Mouse (Mus musculus) intestine, embryonic 15.5 days (tissue): ENCODE measurements around the gene Mtcl1. TPM values are rescaled to one million over a fixed set of nuclear protein-coding genes. Genes with fewer than 3 reads are reported as not detected.

Experiments used
- ATAC-seq: fragments of 200-750 bp; cut with Nextera tagmentation; 2 replicates; pipeline ENCODE4 v1.8.0; 2017; ENCODE audit warnings: moderate TSS enrichment, moderate library complexity
- H3K27ac ChIP-seq: fragments of 300-500 bp; sonication (generic); 2 replicates; pipeline ENCODE4 v1.5.1; 2015; ENCODE audit warnings: mild to moderate bottlenecking, inconsistent platforms
- H3K27me3 ChIP-seq: fragments of 300-500 bp; sonication (generic); replicated peaks from 2 replicates; pipeline ENCODE4 v1.6.1; 2015; ENCODE audit warnings: inconsistent platforms
- H3K36me3 ChIP-seq: fragments of 300-500 bp; sonication (generic); 2 replicates; pipeline ENCODE4 v1.6.1; 2015; ENCODE audit warnings: inconsistent platforms
- H3K4me1 ChIP-seq: fragments of 300-500 bp; sonication (generic); replicated peaks from 2 replicates; pipeline ENCODE4 v1.6.1; 2015; ENCODE audit warnings: inconsistent platforms
- H3K4me2 ChIP-seq: fragments of 300-500 bp; sonication (generic); replicated peaks from 2 replicates; pipeline ENCODE4 v1.6.1; 2015; ENCODE audit warnings: mild to moderate bottlenecking, inconsistent platforms
- H3K4me3 ChIP-seq: fragments of 300-500 bp; sonication (generic); replicated peaks from 2 replicates; pipeline ENCODE4 v1.5.1; 2015; ENCODE audit warnings: inconsistent platforms
- H3K9ac ChIP-seq: fragments of 300-500 bp; sonication (generic); 2 replicates; pipeline ENCODE4 v1.6.1; 2015; ENCODE audit warnings: inconsistent platforms
- H3K9me3 ChIP-seq: fragments of 300-500 bp; sonication (generic); 2 replicates; pipeline ENCODE4 v1.6.1; 2016; ENCODE audit warnings: inconsistent platforms
- WGBS: fragments of 180-500 bp; shearing (Covaris S2); methylation state at CpG from one replicate; pipeline ENCODE4 v1.1.7; 2015; 5-methylcytosine and 5-hydroxymethylcytosine counted together
- polyA plus RNA-seq: library from polyadenylated mRNA; unstranded; fragments of >200 nt; fragmentation: Nextera tagmentation; extraction: Ambion mirVana; gene quantifications from 2 replicates; pipeline ENCODE4 v1.2.1, GENCODE M21; 2015

Mtcl1 gene
- polyA plus RNA-seq, 1 experiment from 2014 or later, result 5.5 TPM

DNA sequence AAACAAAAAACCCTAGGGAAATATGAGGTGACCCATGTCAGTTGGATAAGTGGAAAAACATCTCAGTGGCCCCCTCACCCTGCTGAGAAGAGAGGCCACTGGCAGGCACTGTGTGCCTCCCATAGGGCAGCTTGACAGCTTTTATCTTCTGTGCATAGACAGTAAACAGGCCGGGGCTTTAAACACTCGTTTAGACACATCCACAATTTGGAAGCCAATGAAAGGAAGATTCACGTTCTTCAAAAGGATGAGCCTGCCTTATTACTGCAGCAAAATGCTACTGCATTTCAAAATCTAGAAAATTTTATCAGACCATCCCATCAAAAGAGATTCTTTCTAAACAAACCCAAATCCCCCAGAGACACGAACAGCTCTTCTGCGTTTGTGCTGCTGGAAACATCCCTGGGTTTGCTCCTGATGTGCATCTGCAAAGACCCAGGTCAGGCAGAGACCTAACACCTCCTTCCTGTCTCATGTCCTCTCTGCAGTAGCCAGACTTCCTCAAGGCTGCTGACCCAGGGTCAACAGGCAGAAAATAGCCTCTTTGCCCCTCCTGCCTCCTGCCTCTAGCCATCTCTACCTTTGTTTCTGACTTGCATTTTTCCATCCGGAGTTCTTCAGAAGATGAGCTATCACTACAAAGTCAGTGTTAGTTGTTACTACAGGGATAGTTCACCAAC lies 46.6 kb downstream of the Mtcl1 start:
- Histone ChIP-seq H3K36me3 (no peaks in the 10 kb centered on the region), H3K27me3 (no peaks in the 10 kb centered on the region), H3K9me3 (no peaks in the 10 kb centered on the region), H3K4me3 (no peak overlapping the region), H3K9ac (no peak overlapping the region), H3K4me2 (no peak overlapping the region), H3K27ac (no peak overlapping the region), H3K4me1 (peaks cover 25% of the 10 kb centered on the region)
- 29% methylated on average over 6 of the region's 6 CpGs for WGBS
- ATAC-seq, result no peak

DNA sequence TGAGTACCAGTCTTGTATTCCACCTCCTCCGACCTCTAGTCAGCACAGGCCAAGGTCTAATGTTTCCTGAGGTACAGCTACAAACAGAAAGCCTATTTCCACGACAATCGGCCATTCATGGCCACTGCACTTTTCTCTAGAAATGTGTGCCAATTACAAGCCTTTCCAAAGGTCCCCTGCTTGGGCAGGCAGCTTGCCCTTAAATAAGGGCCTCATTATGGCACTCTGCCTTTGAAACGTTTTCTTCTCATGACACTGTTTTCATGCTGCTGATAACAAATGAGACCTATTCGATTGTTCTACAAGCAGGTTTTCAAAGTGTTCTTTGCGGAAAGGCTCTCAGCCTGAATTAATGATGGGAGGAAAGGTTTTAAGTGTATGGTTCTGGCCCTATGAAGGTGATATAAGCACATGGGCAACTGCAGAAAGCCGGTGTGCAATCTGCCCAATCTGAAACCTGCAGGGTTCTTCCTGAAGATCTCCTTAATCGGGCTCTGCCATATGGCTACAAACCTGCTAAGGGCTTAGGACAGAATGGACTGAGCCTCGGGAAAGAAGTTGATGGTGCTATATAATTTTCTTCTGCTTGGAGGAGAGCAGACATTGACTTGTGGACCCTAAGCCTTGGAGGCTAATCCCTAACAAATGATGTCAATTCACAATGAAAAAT lies 47.8 kb downstream of the Mtcl1 start:
- no peaks in the 10 kb centered on the region for H3K9me3 ChIP-seq
- no peak overlapping the region for H3K4me3 ChIP-seq
- 56% methylated on average over 9 of the region's 9 CpGs for WGBS
- H3K4me2 ChIP-seq, result no peak overlapping the region
- peaks cover 17% of the 10 kb centered on the region for H3K4me1 ChIP-seq
- H3K36me3 ChIP-seq, result no peaks in the 10 kb centered on the region
- no peaks in the 10 kb centered on the region for H3K27me3 ChIP-seq
- no peak for ATAC-seq
- 0 out of 2 replicates have a peak overlapping the region, but pooled peaks have one; percentile 2 for H3K27ac ChIP-seq
- H3K9ac ChIP-seq, result no peak overlapping the region

GRCm38 (mm10) chr17:66399780-66400179 lies 49.8 kb downstream of the Mtcl1 start:
- H3K27me3 ChIP-seq, result no peaks in the 10 kb centered on the region
- H3K9ac ChIP-seq, result no peak overlapping the region
- no peak overlapping the region for H3K4me3 ChIP-seq
- no peak overlapping the region for H3K27ac ChIP-seq
- peak; percentile 55 for ATAC-seq
- no peak overlapping the region for H3K4me2 ChIP-seq
- H3K4me1 ChIP-seq, result peaks cover 11% of the 10 kb centered on the region; the same call in 1 of the 2 replicates
- H3K36me3 ChIP-seq, result no peaks in the 10 kb centered on the region
- WGBS, result 45% methylated on average over 4 of the region's 4 CpGs
- H3K9me3 ChIP-seq, result no peaks in the 10 kb centered on the region

GRCm38 (mm10) chr17:66394571-66394970 lies 55.0 kb downstream of the Mtcl1 start:
- Histone ChIP-seq H3K9ac (no peak overlapping the region), H3K4me3 (no peak overlapping the region), H3K27me3 (no peaks in the 10 kb centered on the region), H3K36me3 (no peaks in the 10 kb centered on the region), H3K9me3 (no peaks in the 10 kb centered on the region), H3K27ac (no peak overlapping the region), H3K4me2 (no peak overlapping the region), H3K4me1 (peaks cover 6% of the 10 kb centered on the region; the same call in 1 of the 2 replicates)
- 27% methylated on average over 9 of the region's 9 CpGs for WGBS
- peak; percentile 20; the same call in 1 of the 2 replicates for ATAC-seq

- Histone ChIP-seq H3K27ac (no peak overlapping the region), H3K9ac (no peak overlapping the region), H3K4me1 (no peaks in the 10 kb centered on the region), H3K4me3 (no peak overlapping the region), H3K9me3 (no peaks in the 10 kb centered on the region), H3K4me2 (no peak overlapping the region), H3K27me3 (no peaks in the 10 kb centered on the region), H3K36me3 (no peaks in the 10 kb centered on the region)
- ATAC-seq, result no peak
- WGBS, result 80% methylated on average over 4 of the region's 4 CpGs
Observed at GRCm38 (mm10) chr17:66388307-66388706, 61.2 kb downstream of the Mtcl1 start.

DNA sequence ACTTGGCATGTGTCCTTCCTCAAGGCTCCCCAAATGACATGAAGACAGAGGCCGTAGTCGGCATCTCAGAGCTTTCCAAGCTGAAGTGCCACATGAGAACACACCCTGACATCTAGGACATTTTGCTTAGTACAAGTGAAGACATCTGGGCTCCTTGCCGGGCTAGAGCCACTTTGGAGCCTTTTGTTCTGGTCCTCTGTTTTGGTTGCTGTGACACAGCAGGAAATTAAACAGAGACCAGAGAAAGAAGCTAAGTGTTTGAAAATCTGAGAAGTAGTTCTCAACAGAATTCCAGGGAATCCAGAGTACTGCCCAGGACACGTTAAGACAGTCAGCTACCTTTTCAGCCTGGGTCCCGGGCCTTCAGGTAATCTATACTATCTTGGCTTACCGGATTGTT lies 68.2 kb downstream of the Mtcl1 start:
- 72% methylated on average over 6 of the region's 6 CpGs for WGBS
- H3K27me3 ChIP-seq, result no peaks in the 10 kb centered on the region
- no peak for ATAC-seq

DNA sequence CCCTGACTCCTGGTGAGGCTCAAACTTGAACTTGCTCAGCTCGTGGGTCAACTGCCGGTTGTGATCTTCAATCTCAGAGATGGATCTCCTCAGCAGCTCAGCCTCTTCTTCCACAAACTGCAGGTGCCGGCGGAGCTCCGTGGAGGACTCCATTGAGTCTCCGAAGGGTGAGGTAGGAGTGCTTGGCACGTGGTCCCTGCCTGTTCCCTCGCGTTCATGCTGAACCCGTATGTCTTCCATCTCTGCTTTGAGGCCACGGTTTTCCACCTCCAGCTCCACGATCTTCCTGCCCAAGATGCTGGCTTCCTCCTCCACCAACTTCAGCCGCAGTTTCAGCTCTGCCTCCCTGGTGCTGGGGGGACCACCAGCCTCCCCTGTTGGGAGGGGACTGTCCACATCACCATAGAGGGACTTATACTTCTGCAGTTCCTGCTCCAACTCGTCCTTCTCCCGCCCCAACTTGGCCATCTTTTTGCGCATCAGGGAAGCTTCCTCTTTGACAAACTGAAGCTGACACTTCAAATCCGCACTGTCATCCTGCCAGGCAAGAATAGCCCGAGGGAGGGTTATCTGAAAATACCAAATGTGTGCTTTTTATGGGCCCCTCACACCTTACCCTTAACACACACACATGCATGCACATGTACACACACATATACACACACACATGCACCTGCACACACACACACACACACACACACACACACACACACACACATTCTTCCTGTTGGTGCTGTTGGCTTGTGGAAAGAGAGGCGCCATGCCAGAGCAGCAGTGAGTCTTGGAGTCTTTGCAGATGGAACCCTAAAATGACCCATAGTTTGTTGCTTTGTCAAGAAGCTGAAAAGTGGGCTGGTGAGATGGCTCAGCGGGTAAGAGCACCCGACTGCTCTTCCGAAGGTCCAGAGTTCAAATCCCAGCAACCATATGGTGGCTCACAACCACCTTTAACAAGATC lies 69.4 kb downstream of the Mtcl1 start:
- Histone ChIP-seq H3K27me3 (no peaks in the 10 kb centered on the region), H3K4me3 (no peak overlapping the region), H3K27ac (no peak overlapping the region), H3K4me1 (no peaks in the 10 kb centered on the region), H3K4me2 (no peak overlapping the region), H3K9me3 (no peaks in the 10 kb centered on the region), H3K9ac (no peak overlapping the region), H3K36me3 (no peaks in the 10 kb centered on the region)
- WGBS, result 92% methylated on average over 22 of the region's 22 CpGs
- ATAC-seq, result no peak

More for the DNA sequence above, 68.2 kb downstream of the Mtcl1 start:
- no peaks in the 10 kb centered on the region for H3K4me1 ChIP-seq
- no peak overlapping the region for H3K4me2 ChIP-seq
- H3K9me3 ChIP-seq, result no peaks in the 10 kb centered on the region
- H3K36me3 ChIP-seq, result no peaks in the 10 kb centered on the region
- H3K4me3 ChIP-seq, result no peak overlapping the region
- no peak overlapping the region for H3K27ac ChIP-seq
- no peak overlapping the region for H3K9ac ChIP-seq

DNA sequence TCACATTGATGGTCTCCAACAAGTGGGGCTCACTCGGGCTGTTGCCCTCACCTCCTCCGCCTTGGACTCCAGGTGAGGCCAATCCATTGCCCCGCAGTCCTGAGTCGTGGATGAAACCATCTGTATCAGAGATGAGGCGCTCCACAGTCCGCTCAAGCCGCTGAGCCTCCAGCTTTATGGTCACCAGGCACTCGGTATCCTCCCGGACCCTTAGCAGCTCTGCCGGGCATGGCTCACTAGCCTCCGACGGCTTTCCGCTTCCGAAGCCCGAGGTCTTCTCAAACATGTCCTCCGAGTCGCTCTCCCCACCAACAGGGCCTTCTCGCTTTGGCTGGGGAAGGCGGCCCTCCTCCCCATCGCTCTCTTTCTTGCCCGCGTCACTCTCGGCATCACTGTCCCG lies 70.2 kb downstream of the Mtcl1 start:
- 94% methylated on average over 24 of the region's 24 CpGs for WGBS
- no peak overlapping the region for H3K4me3 ChIP-seq

DNA sequence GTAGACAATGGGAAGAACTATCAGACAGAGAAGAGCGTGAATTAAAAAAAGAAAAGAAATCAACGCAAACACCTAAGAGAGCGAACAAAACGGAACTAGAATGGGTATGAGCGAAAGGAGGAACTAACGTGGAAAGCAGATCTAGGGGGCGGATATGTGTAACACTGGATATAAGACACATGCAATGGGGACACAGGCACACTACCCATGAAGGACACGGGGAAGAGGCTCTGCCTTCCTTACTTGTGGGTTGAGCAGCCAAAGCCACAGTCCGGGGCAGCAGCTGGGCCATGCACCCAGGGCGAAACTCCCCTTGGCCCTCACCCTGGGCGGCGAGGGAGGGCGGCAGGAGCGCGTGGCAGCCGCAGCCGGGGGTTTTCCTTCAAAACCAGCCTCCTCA lies 71.4 kb downstream of the Mtcl1 start:
- no peaks in the 10 kb centered on the region for H3K36me3 ChIP-seq
- H3K4me1 ChIP-seq, result no peaks in the 10 kb centered on the region
- H3K27me3 ChIP-seq, result no peaks in the 10 kb centered on the region
- 94% methylated on average over 17 of the region's 17 CpGs for WGBS
- H3K9ac ChIP-seq, result no peak overlapping the region
- H3K27ac ChIP-seq, result no peak overlapping the region
- no peak for ATAC-seq
- no peak overlapping the region for H3K4me3 ChIP-seq
- H3K4me2 ChIP-seq, result no peak overlapping the region
- H3K9me3 ChIP-seq, result no peaks in the 10 kb centered on the region

More for the DNA sequence above, 70.2 kb downstream of the Mtcl1 start:
- Histone ChIP-seq H3K9me3 (no peaks in the 10 kb centered on the region), H3K27ac (no peak overlapping the region), H3K9ac (no peak overlapping the region), H3K36me3 (no peaks in the 10 kb centered on the region), H3K4me2 (no peak overlapping the region), H3K4me1 (no peaks in the 10 kb centered on the region), H3K27me3 (no peaks in the 10 kb centered on the region)
- no peak for ATAC-seq

GRCm38 (mm10) chr17:66374633-66375272 lies 74.8 kb downstream of the Mtcl1 start:
- H3K27me3 ChIP-seq, result no peaks in the 10 kb centered on the region
- 57% methylated on average over 14 of the region's 14 CpGs for WGBS
- H3K9ac ChIP-seq, result no peak overlapping the region
- no peak overlapping the region for H3K4me3 ChIP-seq
- no peak overlapping the region for H3K4me2 ChIP-seq
- H3K27ac ChIP-seq, result no peak overlapping the region
- H3K9me3 ChIP-seq, result no peaks in the 10 kb centered on the region
- peak; percentile 36; the same call in 1 of the 2 replicates for ATAC-seq
- H3K36me3 ChIP-seq, result no peaks in the 10 kb centered on the region
- H3K4me1 ChIP-seq, result no peaks in the 10 kb centered on the region

GRCm38 (mm10) chr17:66370867-66371266 lies 78.7 kb downstream of the Mtcl1 start:
- Histone ChIP-seq H3K27me3 (no peaks in the 10 kb centered on the region), H3K36me3 (no peaks in the 10 kb centered on the region), H3K9ac (no peak overlapping the region), H3K4me3 (no peak overlapping the region), H3K27ac (no peak overlapping the region), H3K9me3 (no peaks in the 10 kb centered on the region), H3K4me1 (no peaks in the 10 kb centered on the region), H3K4me2 (no peak overlapping the region)
- no peak for ATAC-seq
- 75% methylated on average over 9 of the region's 9 CpGs for WGBS

GRCm38 (mm10) chr17:66369777-66370176 lies 79.8 kb downstream of the Mtcl1 start:
- no peaks in the 10 kb centered on the region for H3K27me3 ChIP-seq
- no peak overlapping the region for H3K9ac ChIP-seq
- no peaks in the 10 kb centered on the region for H3K36me3 ChIP-seq
- no peak for ATAC-seq
- no peak overlapping the region for H3K27ac ChIP-seq
- no peak overlapping the region for H3K4me3 ChIP-seq
- WGBS, result 65% methylated on average over 6 of the region's 6 CpGs
- H3K4me2 ChIP-seq, result no peak overlapping the region
- H3K4me1 ChIP-seq, result 0 out of 2 replicates have a peak, but pooled peaks cover 4% of the 10 kb centered on the region
- H3K9me3 ChIP-seq, result no peaks in the 10 kb centered on the region
